Mouse (Mus musculus) bone marrow macrophage, adult 2 months (primary cell): ENCODE results near the gene Birc6. TPM values are rescaled to one million over a fixed set of nuclear protein-coding genes. Genes with fewer than 3 reads are reported as not detected.

Experiments
- H3K27ac ChIP-seq: 2 replicates; pipeline ENCODE4 v1.5.1; 2012; ENCODE audit warnings: low read depth, low read length; ENCODE audit not compliant: insufficient read depth
- H3K4me1 ChIP-seq: 2 replicates; pipeline ENCODE4 v1.6.1; 2012; ENCODE audit warnings: low read length; ENCODE audit not compliant: control insufficient read depth, insufficient read depth
- H3K4me3 ChIP-seq: 2 replicates; pipeline ENCODE4 v1.5.1; 2012; ENCODE audit warnings: mild to moderate bottlenecking, low read length, moderate library complexity; ENCODE audit not compliant: insufficient read depth
- CTCF ChIP-seq: IDR thresholded peaks from 2 replicates; pipeline ENCODE4 v1.5.1; 2012; ENCODE audit warnings: low read depth, mild to moderate bottlenecking, low read length, moderate library complexity
- POLR2A ChIP-seq: IDR thresholded peaks from 2 replicates; pipeline ENCODE4 v1.6.1; 2012; ENCODE audit warnings: mild to moderate bottlenecking, low read depth, low read length, borderline replicate concordance
- polyA plus RNA-seq: library from polyadenylated mRNA; stranded (reverse); fragments of >200 nt; gene quantifications from 2 replicates; pipeline ENCODE4 v1.2.4, GENCODE M21; 2012; ENCODE audit not compliant: missing spikeins, insufficient read depth, insufficient read length

Gene Birc6
- polyA plus RNA-seq, 1 experiment: 73.1 TPM

GRCm38 (mm10) chr17:74512308-74512707 is 15.8 kb upstream of the Birc6 start:
- no peak overlapping the region for H3K27ac ChIP-seq
- no peak for TF ChIP-seq POLR2A
- no peak for TF ChIP-seq CTCF
- no peak overlapping the region for H3K4me3 ChIP-seq
- peaks cover 4% of the 10 kb centered on the region; the same call in 1 of the 2 replicates for H3K4me1 ChIP-seq

GRCm38 (mm10) chr17:74522797-74523723 is 5.0 kb upstream of the Birc6 start:
- TF ChIP-seq POLR2A (no peak), CTCF (peak; percentile 55)

GRCm38 (mm10) chr17:74526117-74526516 is 2.0 kb upstream of the Birc6 start:
- H3K4me3 ChIP-seq: no peak overlapping the region
- 0 out of 2 replicates have a peak overlapping the region, but pooled peaks have one; percentile 89 for H3K27ac ChIP-seq
- TF ChIP-seq CTCF: no peak
- TF ChIP-seq POLR2A: no peak
- peaks cover 22% of the 10 kb centered on the region for H3K4me1 ChIP-seq

More at GRCm38 (mm10) chr17:74522797-74523723, 5.0 kb upstream of the Birc6 start:
- Histone ChIP-seq H3K27ac (peak overlapping the region; percentile 70), H3K4me1 (peaks cover 19% of the 10 kb centered on the region), H3K4me3 (no peak overlapping the region)

GRCm38 (mm10) chr17:74526806-74527653 is 1.1 kb upstream of the Birc6 start:
- H3K27ac ChIP-seq: peak overlapping the region; percentile 89
- peaks cover 26% of the 10 kb centered on the region for H3K4me1 ChIP-seq
- TF ChIP-seq CTCF: no peak
- no peak for TF ChIP-seq POLR2A
- H3K4me3 ChIP-seq: peak overlapping the region; percentile 40

GRCm38 (mm10) chr17:74528648-74529532 is 795 bp downstream of the Birc6 start:
- TF ChIP-seq CTCF: no peak
- TF ChIP-seq POLR2A: no peak
- Histone ChIP-seq H3K4me1 (peaks cover 28% of the 10 kb centered on the region), H3K4me3 (peak overlapping the region; percentile 89), H3K27ac (peak overlapping the region; percentile 84)

- Histone ChIP-seq H3K27ac (0 out of 2 replicates have a peak overlapping the region, but pooled peaks have one; percentile 84), H3K4me1 (peaks cover 24% of the 10 kb centered on the region), H3K4me3 (peak overlapping the region; percentile 89)
- TF ChIP-seq POLR2A (no peak), CTCF (no peak)
These were observed 1.4 kb downstream of the Birc6 start for GRCm38 (mm10) chr17:74529533-74529824.

- no peak for TF ChIP-seq POLR2A
- TF ChIP-seq CTCF: no peak
- Histone ChIP-seq H3K4me1 (peaks cover 23% of the 10 kb centered on the region), H3K27ac (no peak overlapping the region), H3K4me3 (no peak overlapping the region)
These were observed 6.9 kb downstream of the Birc6 start for GRCm38 (mm10) chr17:74534971-74535370.

GRCm38 (mm10) chr17:74537526-74537925 is 9.4 kb downstream of the Birc6 start:
- TF ChIP-seq POLR2A (no peak), CTCF (no peak)
- Histone ChIP-seq H3K27ac (no peak overlapping the region), H3K4me1 (peaks cover 15% of the 10 kb centered on the region), H3K4me3 (no peak overlapping the region)

- TF ChIP-seq CTCF (no peak), POLR2A (no peak)
- Histone ChIP-seq H3K4me3 (no peak overlapping the region), H3K4me1 (peaks cover 4% of the 10 kb centered on the region; the same call in 1 of the 2 replicates), H3K27ac (no peak overlapping the region)
These were observed 15.5 kb downstream of the Birc6 start for GRCm38 (mm10) chr17:74543615-74544014.
